Mouse (Mus musculus) liver, adult 2 months (tissue): ENCODE data around the gene Bach2.

ENCODE experiments used
- CTCF ChIP-seq: fragments of 200-500 bp; IDR thresholded peaks from 2 replicates; pipeline ENCODE4 v1.5.1; 2011; ENCODE audit warnings: low read depth, low read length, control low read depth
- POLR2A ChIP-seq: fragments of 200-500 bp; IDR thresholded peaks from 2 replicates; pipeline ENCODE4 v1.6.1; 2011; ENCODE audit warnings: low read length, control low read depth; ENCODE audit not compliant: insufficient read depth; ENCODE audit errors: extremely low read depth

DNA sequence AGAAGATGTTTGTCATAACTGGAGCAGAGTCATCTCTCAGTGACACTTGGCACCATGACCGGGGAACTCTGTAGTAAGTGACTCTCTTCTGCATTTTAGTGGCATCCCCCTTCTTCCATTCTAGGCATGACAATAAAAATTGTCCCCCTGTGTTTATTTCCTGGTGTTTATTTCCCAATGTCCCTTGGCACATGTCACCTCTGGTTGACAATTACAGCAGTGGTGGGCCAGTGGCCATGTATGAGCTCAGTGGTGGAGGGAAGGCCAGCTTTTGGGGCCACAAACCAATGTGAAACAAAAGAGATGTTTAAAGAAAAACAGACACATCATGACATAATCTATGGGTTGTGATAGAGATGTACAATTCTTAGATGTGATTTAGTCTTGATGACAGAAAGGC lies 80.0 kb downstream of the Bach2 start:
- TF ChIP-seq CTCF = no peak
- TF ChIP-seq POLR2A = no peak
